Mouse (Mus musculus) olfactory bulb, adult 2 months (tissue): ENCODE results near the gene Naip5.
"Not testable (repeated sequence)": the region's sequence is repeated elsewhere in the genome, so short reads cannot be mapped to it uniquely, and the experiment has no call there.

Source experiments
- CTCF ChIP-seq: fragments of 200-500 bp; IDR thresholded peaks from 2 replicates; pipeline ENCODE4 v1.5.1; 2012; ENCODE audit warnings: low read depth, mild to moderate bottlenecking, low read length, moderate library complexity; ENCODE audit not compliant: insufficient read depth
- POLR2A ChIP-seq: fragments of 200-500 bp; IDR thresholded peaks from 2 replicates; pipeline ENCODE4 v1.6.1; 2012; ENCODE audit warnings: mild to moderate bottlenecking, low read depth, low read length, moderate library complexity; ENCODE audit not compliant: insufficient read depth

- not testable (repeated sequence) for TF ChIP-seq CTCF, POLR2A
Observed at GRCm38 (mm10) chr13:100174360-100174759, 71.8 kb downstream of the Naip5 start.
